Mouse (Mus musculus) liver, embryonic 15.5 days (tissue): ENCODE data around the gene Acvrl1. TPM values are rescaled to one million over a fixed set of nuclear protein-coding genes. Genes with fewer than 3 reads are reported as not detected.

Experiments used
- ATAC-seq: fragments of 200-750 bp; cut with Nextera tagmentation; 2 replicates; pipeline ENCODE4 v1.8.0; 2017; ENCODE audit warnings: moderate number of reproducible peaks, mild to moderate bottlenecking, moderate library complexity; ENCODE audit not compliant: insufficient read depth
- H3K27ac ChIP-seq: fragments of 300-500 bp; sonication (generic); replicated peaks from 2 replicates; pipeline ENCODE4 v1.5.1; 2015; ENCODE audit warnings: mild to moderate bottlenecking, inconsistent platforms
- H3K27me3 ChIP-seq: fragments of 300-500 bp; sonication (generic); 2 replicates; pipeline ENCODE4 v1.6.1; 2015; ENCODE audit warnings: mild to moderate bottlenecking, inconsistent platforms
- H3K36me3 ChIP-seq: fragments of 300-500 bp; sonication (generic); replicated peaks from 2 replicates; pipeline ENCODE4 v1.6.1; 2015; ENCODE audit warnings: moderate library complexity, mild to moderate bottlenecking, inconsistent platforms
- H3K4me1 ChIP-seq: fragments of 300-500 bp; sonication (generic); replicated peaks from 2 replicates; pipeline ENCODE4 v1.6.1; 2015; ENCODE audit warnings: inconsistent platforms
- H3K4me2 ChIP-seq: fragments of 300-500 bp; sonication (generic); 2 replicates; pipeline ENCODE4 v1.6.1; 2015; ENCODE audit warnings: moderate library complexity, mild to moderate bottlenecking, inconsistent platforms
- H3K4me3 ChIP-seq: fragments of 300-500 bp; sonication (generic); replicated peaks from 2 replicates; pipeline ENCODE4 v1.5.1; 2015; ENCODE audit warnings: mild to moderate bottlenecking, inconsistent platforms
- H3K9ac ChIP-seq: fragments of 300-500 bp; sonication (generic); 2 replicates; pipeline ENCODE4 v1.6.1; 2015; ENCODE audit warnings: moderate library complexity, mild to moderate bottlenecking, inconsistent platforms
- H3K9me3 ChIP-seq: fragments of 300-500 bp; sonication (generic); replicated peaks from 2 replicates; pipeline ENCODE4 v1.6.1; 2016; ENCODE audit warnings: inconsistent platforms
- WGBS: fragments of 180-500 bp; shearing (Covaris S2); methylation state at CpG from one replicate; pipeline ENCODE4 v1.1.7; 2015; ENCODE audit warnings: mixed read lengths; ENCODE audit not compliant: insufficient replicate concordance; 5-methylcytosine and 5-hydroxymethylcytosine counted together
- polyA plus RNA-seq: library from polyadenylated mRNA; unstranded; fragments of >200 nt; fragmentation: Nextera tagmentation; extraction: Ambion mirVana; gene quantifications from 2 replicates; pipeline ENCODE4 v1.2.1, GENCODE M21; 2015

Acvrl1 gene
- 1.4 and 2.6 TPM in 2 replicates for polyA plus RNA-seq

DNA sequence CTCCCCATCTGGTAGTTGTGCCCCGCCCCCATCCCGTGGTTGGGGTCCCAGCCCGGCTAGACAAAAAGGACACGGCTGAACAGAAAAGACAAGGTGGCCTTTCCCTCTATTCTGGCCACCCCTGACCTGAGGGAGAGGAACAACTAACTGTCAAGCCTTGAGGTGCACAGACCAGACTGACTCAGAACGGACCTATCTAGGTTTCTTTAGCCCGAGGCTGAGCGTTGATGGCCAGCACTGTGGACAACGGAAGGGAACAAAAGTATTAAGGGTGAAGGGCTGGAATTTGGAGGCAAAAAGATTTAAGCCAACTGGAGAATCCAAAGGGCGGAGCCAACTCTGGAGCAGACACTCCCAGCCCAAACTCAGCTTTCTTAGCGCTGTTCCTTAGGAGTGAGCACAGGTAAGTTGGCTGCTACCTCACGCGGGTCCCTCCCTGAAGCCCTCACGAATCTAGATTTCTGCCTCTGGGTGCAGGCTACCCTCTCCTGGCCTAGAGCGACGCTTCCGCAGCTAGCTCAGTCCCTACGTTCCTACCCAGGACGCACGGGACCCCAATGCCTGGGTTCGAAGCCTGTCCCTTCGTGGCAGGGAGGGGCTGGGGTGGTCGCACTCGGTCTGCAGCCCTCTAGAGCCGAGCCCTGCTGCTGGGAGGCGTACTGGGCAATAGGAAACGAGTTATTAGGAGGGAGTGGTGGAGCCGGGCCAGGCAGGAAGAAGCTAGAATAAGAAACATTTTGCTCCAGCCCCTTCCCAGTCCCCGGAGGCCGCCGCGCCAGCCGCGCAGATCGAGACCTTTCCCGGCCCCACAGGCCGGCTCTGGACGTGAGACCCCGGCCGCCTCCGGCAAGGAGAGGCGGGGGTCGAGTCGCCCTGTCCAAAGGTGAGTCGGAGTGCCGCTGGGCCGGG, at the start of gene Acvrl1:
TSS of gene Acvrl1 (plus strand) at position 342 of the 909 bp plus-strand sequence.
- no peaks in the 10 kb centered on the region for H3K4me1 ChIP-seq
- no peak for ATAC-seq
- WGBS, result 4% methylated on average over 46 of the region's 46 CpGs
- H3K27me3 ChIP-seq, result peaks cover 76% of the 10 kb centered on the region
- no peaks in the 10 kb centered on the region for H3K36me3 ChIP-seq
- no peak within 1 kb of the TSS for H3K27ac ChIP-seq
- no peak within 1 kb of the TSS for H3K9ac ChIP-seq
- H3K4me2 ChIP-seq, result peak within 1 kb of the TSS; percentile 51
- H3K4me3 ChIP-seq, result peak within 1 kb of the TSS; percentile 29
- no peaks in the 10 kb centered on the region for H3K9me3 ChIP-seq

DNA sequence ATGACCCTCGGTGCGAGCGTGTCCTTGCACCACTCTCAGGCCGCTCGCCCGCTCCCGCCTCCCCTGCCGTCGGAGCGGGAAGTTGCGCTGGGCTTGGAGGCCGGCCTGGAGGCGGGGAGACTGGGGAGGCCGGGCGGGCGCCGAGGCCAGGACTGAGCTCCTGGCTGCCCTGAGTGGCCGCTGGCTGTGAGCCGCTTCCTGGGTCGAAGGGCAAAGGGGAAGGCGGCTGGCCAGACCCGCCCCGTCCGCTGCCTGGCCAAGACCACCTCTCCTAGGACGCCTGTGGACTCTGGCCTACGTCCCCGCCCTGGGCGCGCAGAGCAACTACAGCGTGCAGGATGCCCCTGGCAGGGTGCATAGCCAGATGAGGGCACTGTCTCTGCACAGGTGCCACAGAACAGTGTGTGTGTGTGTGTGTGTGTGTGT, 49.6 kb upstream of the Acvrl1 start:
- Histone ChIP-seq H3K27me3 (peaks cover 66% of the 10 kb centered on the region), H3K4me3 (peak overlapping the region; percentile 61), H3K9ac (no peak overlapping the region; the same call in 1 of the 2 replicates), H3K4me2 (peak overlapping the region; percentile 61), H3K36me3 (no peaks in the 10 kb centered on the region), H3K9me3 (no peaks in the 10 kb centered on the region), H3K4me1 (peaks cover 19% of the 10 kb centered on the region; the same call in 1 of the 2 replicates), H3K27ac (peak overlapping the region; percentile 84)
- 2% methylated on average over 30 of the region's 30 CpGs for WGBS
- peak; percentile 85 for ATAC-seq

DNA sequence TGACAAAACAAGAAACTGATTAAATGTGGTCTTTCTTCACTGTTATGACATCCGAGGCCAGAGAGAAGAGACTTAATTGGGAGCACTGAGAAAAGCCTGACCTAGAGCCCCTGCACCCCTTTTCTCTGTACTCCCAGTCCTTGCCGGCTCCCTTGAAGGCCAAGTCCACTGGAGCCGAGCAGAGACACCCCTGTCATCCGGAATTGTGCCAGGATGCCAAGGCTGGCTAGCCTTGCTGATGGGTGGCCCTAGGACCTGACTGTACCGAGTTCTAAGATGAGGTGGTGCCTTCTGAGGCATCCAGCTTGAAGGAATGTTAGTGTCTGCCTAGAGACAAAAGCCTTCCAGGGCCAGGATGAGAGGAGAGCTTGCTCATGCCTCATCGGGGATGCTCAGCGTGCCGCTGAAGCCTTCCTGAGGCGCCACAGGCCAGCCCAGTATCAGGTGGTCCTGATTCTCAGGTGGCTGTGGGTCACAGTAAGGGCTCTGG, 48.2 kb upstream of the Acvrl1 start:
- no peak overlapping the region for H3K4me3 ChIP-seq
- no peak overlapping the region for H3K4me2 ChIP-seq
- H3K36me3 ChIP-seq, result no peaks in the 10 kb centered on the region
- ATAC-seq, result no peak
- no peak overlapping the region for H3K9ac ChIP-seq
- peaks cover 62% of the 10 kb centered on the region for H3K27me3 ChIP-seq
- 61% methylated on average over 9 of the region's 9 CpGs for WGBS
- no peaks in the 10 kb centered on the region for H3K9me3 ChIP-seq
- no peak overlapping the region for H3K27ac ChIP-seq
- peaks cover 21% of the 10 kb centered on the region; the same call in 1 of the 2 replicates for H3K4me1 ChIP-seq

DNA sequence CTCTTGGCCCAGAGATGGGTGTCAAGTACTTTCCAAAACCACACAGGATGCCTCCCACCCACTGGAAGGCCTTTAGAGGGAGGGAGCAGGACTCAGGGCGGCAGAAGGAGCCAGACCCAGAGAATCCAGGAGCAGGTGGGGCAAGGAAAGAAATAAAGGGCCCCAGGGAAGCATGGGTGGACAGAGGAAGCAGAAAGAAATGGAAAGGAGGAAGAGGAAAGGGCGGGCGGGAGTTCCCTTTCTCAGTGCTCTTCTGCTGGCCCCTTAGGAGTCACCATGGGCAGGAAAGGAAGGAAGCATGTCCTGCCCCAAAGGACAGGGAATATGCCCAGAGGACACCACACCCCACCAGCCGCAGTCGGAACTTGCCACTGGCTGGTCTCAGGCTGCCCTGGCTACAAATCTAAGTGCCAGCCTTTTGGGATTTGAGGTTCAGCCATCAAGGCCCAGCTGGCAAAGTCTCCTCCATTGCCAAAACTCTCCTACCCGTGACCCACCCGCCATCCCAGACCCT, 47.2 kb upstream of the Acvrl1 start:
- H3K4me1 ChIP-seq, result peaks cover 19% of the 10 kb centered on the region; the same call in 1 of the 2 replicates
- no peak overlapping the region for H3K27ac ChIP-seq
- no peak overlapping the region for H3K9ac ChIP-seq
- WGBS, result 35% methylated on average over 7 of the region's 7 CpGs
- H3K4me2 ChIP-seq, result no peak overlapping the region
- H3K36me3 ChIP-seq, result no peaks in the 10 kb centered on the region
- no peaks in the 10 kb centered on the region for H3K9me3 ChIP-seq
- H3K4me3 ChIP-seq, result no peak overlapping the region
- peaks cover 51% of the 10 kb centered on the region for H3K27me3 ChIP-seq
- no peak for ATAC-seq

DNA sequence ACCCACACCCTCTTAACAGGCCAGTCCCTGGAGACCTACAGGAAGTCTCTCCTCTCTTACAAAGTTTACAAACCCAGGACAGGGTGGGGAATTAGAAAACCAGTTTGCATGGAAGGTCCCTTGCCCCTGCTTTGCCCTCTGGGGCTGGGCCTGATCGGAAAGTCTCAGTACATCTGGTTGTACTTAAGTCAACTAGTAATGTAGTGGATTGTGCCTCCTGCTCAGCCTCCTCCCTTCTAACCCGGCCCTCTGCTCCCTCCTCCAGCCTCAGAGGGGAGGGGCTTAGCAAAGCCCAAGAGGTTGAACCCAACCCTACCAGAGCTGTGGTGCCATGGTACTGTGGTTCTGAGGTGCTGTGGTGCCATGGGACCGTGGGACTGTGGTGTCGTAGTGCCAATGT, 46.1 kb upstream of the Acvrl1 start:
- Histone ChIP-seq H3K4me3 (no peak overlapping the region), H3K4me2 (no peak overlapping the region), H3K27me3 (peaks cover 40% of the 10 kb centered on the region), H3K9me3 (no peaks in the 10 kb centered on the region), H3K9ac (no peak overlapping the region), H3K27ac (no peak overlapping the region), H3K36me3 (no peaks in the 10 kb centered on the region), H3K4me1 (peaks cover 15% of the 10 kb centered on the region; the same call in 1 of the 2 replicates)
- 54% methylated on average over 4 of the region's 4 CpGs for WGBS
- no peak for ATAC-seq

DNA sequence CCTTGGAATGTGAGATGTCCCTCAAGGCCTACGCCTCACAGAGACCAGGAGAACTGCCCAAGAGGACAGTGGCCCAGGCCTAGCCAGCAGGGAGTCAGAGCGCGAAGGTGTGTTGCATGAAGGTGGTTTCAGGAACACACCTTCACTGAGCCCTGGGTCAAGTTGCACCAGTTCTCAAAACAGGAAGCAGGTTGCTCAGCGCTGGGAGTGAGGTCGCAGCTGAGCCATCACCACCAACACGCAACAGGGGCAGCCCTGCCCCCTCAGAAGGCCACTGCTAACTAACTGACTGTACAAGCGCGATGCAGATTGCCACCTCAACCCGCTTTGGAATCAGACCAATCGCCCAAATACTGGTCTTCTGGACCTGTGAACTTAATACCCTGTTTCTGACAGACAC, 43.8 kb upstream of the Acvrl1 start:
- Histone ChIP-seq H3K4me3 (no peak overlapping the region), H3K27ac (no peak overlapping the region), H3K4me2 (no peak overlapping the region), H3K4me1 (peaks cover 8% of the 10 kb centered on the region; the same call in 1 of the 2 replicates), H3K9ac (no peak overlapping the region), H3K36me3 (no peaks in the 10 kb centered on the region), H3K9me3 (no peaks in the 10 kb centered on the region), H3K27me3 (peaks cover 17% of the 10 kb centered on the region)
- ATAC-seq, result no peak
- whole genome bisulfite sequencing, result 42% methylated on average over 10 of the region's 10 CpGs

DNA sequence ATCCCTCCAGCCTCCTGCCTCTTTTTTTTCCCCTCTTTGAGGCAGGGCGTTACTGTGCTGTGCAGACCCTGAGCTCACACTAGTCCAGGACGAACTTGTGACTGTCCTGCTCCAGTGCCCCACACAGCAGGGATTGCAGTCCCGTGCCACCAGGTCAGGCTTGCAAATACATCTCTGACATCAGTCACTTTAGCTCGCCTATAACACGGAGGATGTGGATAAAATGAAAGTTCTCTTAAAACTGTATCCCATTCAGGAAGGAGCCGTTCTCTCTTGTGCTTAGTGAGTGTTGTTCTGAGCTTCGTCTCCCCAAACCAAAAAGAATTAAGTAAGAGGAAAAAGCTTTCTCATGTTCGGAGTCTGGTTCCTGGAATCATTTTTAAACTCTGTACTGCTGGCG, 41.9 kb upstream of the Acvrl1 start:
- no peak overlapping the region for H3K4me2 ChIP-seq
- no peak overlapping the region for H3K27ac ChIP-seq
- no peak for ATAC-seq
- H3K9ac ChIP-seq, result no peak overlapping the region
- H3K9me3 ChIP-seq, result no peaks in the 10 kb centered on the region
- H3K4me3 ChIP-seq, result no peak overlapping the region
- no peaks in the 10 kb centered on the region for H3K27me3 ChIP-seq
- 64% methylated on average over 9 of the region's 9 CpGs for WGBS
- no peaks in the 10 kb centered on the region for H3K36me3 ChIP-seq
- H3K4me1 ChIP-seq, result peaks cover 5% of the 10 kb centered on the region; the same call in 1 of the 2 replicates

DNA sequence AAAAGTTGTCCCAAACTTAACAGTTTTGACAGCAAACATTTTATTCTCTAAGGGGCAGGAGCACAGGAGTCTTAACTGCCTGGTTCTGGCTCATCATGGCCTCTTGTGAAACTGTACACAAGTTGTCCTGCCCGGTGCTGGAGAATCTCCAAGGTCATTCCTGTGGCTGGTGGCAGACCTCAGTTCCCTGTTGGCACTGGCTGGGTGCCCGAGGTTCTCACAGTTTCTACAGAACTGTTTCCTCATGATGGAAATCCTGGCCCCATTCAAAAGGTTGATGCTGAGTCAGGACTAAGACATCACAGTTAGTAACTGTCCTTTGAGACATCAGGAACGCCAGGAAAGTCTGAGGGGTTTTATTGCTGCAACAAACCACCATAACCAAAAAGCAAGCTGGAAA, 41.4 kb upstream of the Acvrl1 start:
- no peak overlapping the region for H3K4me3 ChIP-seq
- no peak for ATAC-seq
- no peaks in the 10 kb centered on the region for H3K36me3 ChIP-seq
- no peak overlapping the region for H3K27ac ChIP-seq
- WGBS, result 46% methylated on average over 3 of the region's 3 CpGs
- H3K4me2 ChIP-seq, result no peak overlapping the region
- 0 out of 2 replicates have a peak, but pooled peaks cover 4% of the 10 kb centered on the region for H3K4me1 ChIP-seq
- no peaks in the 10 kb centered on the region for H3K27me3 ChIP-seq
- no peak overlapping the region for H3K9ac ChIP-seq
- no peaks in the 10 kb centered on the region for H3K9me3 ChIP-seq

DNA sequence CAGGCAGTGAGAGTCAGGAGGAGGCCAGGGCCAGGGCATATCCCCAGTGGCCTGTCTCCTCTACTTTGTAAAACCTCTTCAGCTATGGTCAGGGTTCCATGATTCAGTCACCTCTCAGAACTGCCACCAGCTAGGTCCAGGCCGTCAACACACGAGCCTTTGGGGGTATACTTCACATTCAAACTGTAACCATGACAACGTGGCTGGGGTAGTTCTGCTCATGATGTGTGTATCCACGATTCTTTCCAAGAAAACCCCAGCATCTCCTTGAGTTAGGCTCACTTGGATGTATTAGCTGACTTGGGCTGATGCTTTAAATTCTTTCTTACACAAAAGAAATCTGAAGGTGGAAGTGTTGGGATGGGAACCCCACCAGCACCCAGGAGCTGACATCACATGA, 40.0 kb upstream of the Acvrl1 start:
- no peak overlapping the region for H3K27ac ChIP-seq
- no peak overlapping the region for H3K9ac ChIP-seq
- ATAC-seq, result no peak
- H3K4me3 ChIP-seq, result no peak overlapping the region
- H3K4me1 ChIP-seq, result peaks cover 15% of the 10 kb centered on the region; the same call in 1 of the 2 replicates
- no peak overlapping the region for H3K4me2 ChIP-seq
- WGBS, result 60% methylated on average over 4 of the region's 4 CpGs
- no peaks in the 10 kb centered on the region for H3K36me3 ChIP-seq
- no peaks in the 10 kb centered on the region for H3K9me3 ChIP-seq
- no peaks in the 10 kb centered on the region for H3K27me3 ChIP-seq

DNA sequence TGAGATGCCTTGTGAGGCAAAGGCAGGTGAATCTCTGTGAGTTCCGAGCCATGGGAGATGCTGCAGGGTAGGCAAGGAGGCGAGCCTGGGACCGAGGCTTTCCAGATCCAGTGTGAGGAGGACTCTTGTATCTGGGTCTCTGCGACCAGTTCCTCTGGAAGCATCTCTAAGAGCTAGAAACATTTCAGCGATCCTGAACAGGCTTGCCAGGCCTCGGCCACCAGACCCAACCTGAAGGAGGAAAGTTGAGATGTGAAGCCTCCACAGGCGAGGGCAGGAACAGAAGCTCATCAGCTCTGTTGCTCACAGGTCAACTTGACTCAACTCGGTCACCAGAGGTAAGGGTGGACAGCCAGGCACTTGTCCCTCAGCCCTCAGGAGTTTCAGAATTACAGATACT, 36.8 kb upstream of the Acvrl1 start:
- no peaks in the 10 kb centered on the region for H3K9me3 ChIP-seq
- ATAC-seq, result no peak

DNA sequence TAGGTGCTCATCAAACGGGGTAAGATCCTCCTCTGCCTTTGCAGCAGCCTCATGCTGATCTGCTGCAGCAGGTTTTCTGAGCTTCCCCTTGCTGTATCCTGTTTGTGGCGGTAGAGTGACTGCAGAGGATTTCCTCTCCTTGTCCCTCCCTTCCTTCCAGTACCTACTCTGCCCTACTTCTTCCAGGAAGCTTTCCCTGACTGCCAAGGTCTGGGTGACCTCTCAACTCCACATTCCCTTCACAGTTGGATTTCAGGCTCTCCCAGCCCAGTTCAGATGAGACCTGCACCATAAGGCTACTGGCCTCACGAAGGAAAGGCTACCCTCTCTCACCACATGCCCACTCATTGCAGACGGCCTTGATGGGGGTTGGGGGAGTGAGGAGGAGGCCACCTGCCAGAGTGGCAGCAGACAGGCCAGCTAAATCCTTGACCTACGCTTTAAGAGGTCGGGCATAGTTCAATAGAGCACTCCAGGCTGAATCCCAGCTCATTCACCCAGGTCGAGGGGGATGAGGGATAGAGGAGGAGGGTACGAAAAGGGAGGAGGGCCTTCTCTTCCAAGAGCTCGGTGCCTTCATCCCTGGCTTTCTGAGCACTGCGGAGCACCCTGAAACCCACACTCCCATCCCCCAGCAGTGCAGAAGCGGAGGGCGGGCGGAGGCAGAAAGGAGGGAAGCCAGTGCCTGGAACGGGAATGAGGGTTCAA, 36.0 kb upstream of the Acvrl1 start:
- H3K27ac ChIP-seq, result no peak overlapping the region
- H3K9me3 ChIP-seq, result no peaks in the 10 kb centered on the region
- H3K4me1 ChIP-seq, result peaks cover 11% of the 10 kb centered on the region; the same call in 1 of the 2 replicates
- 32% methylated on average over 14 of the region's 14 CpGs for WGBS
- H3K4me3 ChIP-seq, result no peak overlapping the region
- H3K9ac ChIP-seq, result no peak overlapping the region
- no peak for ATAC-seq
- no peaks in the 10 kb centered on the region for H3K36me3 ChIP-seq
- H3K4me2 ChIP-seq, result no peak overlapping the region; the same call in 1 of the 2 replicates
- H3K27me3 ChIP-seq, result no peaks in the 10 kb centered on the region

More for the DNA sequence above, 36.8 kb upstream of the Acvrl1 start:
- Histone ChIP-seq H3K9ac (no peak overlapping the region), H3K27me3 (no peaks in the 10 kb centered on the region), H3K4me3 (no peak overlapping the region), H3K36me3 (no peaks in the 10 kb centered on the region), H3K27ac (no peak overlapping the region), H3K4me1 (peaks cover 11% of the 10 kb centered on the region; the same call in 1 of the 2 replicates), H3K4me2 (no peak overlapping the region)
- WGBS, result 58% methylated on average over 8 of the region's 8 CpGs
